Mouse (Mus musculus): ENCODE results near the gene 1700037H04Rik. TPM values are rescaled to one million over a fixed set of nuclear protein-coding genes. Genes with fewer than 3 reads are reported as not detected.

Gene 1700037H04Rik
- polyA plus RNA-seq, 1 experiment from 2014 or later = 61.5 TPM

GRCm38 (mm10) chr2:131176491-131176890, 16.6 kb upstream of the 1700037H04Rik start:
- peak overlapping the region; percentile 60 for H3K27ac ChIP-seq
- peaks cover 20% of the 10 kb centered on the region for H3K27me3 ChIP-seq
- ATAC-seq (ENCODE audit: borderline replicate concordance, extremely low read depth, low FRiP score, low TSS enrichment) = peak; percentile 21; the same call in 1 of the 2 replicates
- H3K9me3 ChIP-seq = no peaks in the 10 kb centered on the region
- no peak overlapping the region; the same call in 1 of the 2 replicates for H3K4me3 ChIP-seq
- H3K9ac ChIP-seq = no peak overlapping the region
- 0 out of 2 replicates have a peak, but pooled peaks cover 4% of the 10 kb centered on the region for H3K36me3 ChIP-seq
- peaks cover 48% of the 10 kb centered on the region for H3K4me1 ChIP-seq
- 48% methylated on average over 5 of the region's 5 CpGs for WGBS
- peak overlapping the region; percentile 91 for H3K4me2 ChIP-seq

GRCm38 (mm10) chr2:131175945-131176309, 16.0 kb upstream of the 1700037H04Rik start:
- no peaks in the 10 kb centered on the region for H3K9me3 ChIP-seq
- H3K27ac ChIP-seq = peak overlapping the region; percentile 60
- peaks cover 51% of the 10 kb centered on the region for H3K4me1 ChIP-seq
- 0 out of 2 replicates have a peak overlapping the region, but pooled peaks have one; percentile 91 for H3K4me2 ChIP-seq
- H3K9ac ChIP-seq = no peak overlapping the region
- no peak for ATAC-seq (ENCODE audit: borderline replicate concordance, extremely low read depth, low FRiP score, low TSS enrichment)
- H3K36me3 ChIP-seq = 0 out of 2 replicates have a peak, but pooled peaks cover 4% of the 10 kb centered on the region
- peaks cover 26% of the 10 kb centered on the region for H3K27me3 ChIP-seq
- WGBS = 85% methylated on average over 1 of the region's 1 CpGs
- no peak overlapping the region for H3K4me3 ChIP-seq

DNA sequence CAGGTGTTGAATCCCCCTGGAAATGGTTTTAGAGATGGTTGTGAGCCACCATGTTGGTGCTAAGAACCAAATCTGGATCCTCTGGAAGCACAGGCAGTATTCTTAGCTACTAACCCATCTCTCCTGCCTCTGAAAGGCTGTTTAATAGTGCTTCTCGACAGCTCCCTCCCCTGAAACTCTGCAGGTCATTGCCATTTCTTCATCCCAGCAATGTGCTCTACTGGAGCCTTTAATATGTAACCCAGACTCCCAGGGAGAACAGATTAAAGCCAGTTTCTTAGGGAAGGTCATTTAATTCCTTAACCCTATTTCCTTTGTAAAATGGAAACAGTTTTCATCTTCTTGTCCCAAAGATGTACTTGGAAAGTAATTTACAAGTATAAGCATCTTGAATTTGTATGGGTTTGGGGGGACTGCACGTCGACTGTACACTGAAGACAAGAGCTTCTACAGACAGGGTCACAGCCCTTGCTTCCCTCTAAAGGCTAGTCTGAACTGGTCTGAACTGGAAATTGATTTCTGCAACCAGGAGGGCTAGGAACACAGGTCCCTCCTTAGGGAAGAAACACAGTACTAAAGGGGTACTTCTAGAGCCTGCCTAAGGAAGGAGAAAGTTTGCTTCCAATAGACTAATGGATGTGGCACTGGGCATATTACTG, 15.5 kb upstream of the 1700037H04Rik start:
- Histone ChIP-seq H3K9me3 (no peaks in the 10 kb centered on the region), H3K36me3 (0 out of 2 replicates have a peak, but pooled peaks cover 4% of the 10 kb centered on the region), H3K9ac (no peak overlapping the region), H3K4me1 (peaks cover 51% of the 10 kb centered on the region), H3K27me3 (peaks cover 31% of the 10 kb centered on the region), H3K27ac (peak overlapping the region; percentile 60), H3K4me3 (no peak overlapping the region), H3K4me2 (0 out of 2 replicates have a peak overlapping the region, but pooled peaks have one; percentile 91)
- ATAC-seq (ENCODE audit: borderline replicate concordance, extremely low read depth, low FRiP score, low TSS enrichment) = no peak
- WGBS = 69% methylated on average over 3 of the region's 3 CpGs

DNA sequence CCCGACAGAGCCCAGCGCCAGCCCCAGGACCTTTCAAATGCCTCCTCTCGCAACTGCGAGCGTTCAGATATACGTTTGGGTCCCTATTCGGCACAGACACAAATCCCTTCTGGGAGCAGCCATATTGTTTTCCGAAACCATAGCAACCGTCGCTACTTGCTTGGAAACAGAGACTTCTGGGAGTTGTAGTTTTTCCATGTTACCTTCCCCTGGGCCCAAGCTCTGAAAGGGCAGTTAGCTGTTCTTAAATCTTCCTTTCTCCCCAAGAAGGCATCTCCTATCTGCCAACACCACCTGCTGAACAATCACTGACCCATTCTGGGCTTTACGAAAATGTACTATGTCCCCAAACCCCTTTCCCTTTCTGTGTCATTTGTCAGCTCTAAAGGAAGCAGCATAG, 14.8 kb upstream of the 1700037H04Rik start:
- 4% methylated on average over 11 of the region's 11 CpGs for WGBS
- Histone ChIP-seq H3K4me3 (peak overlapping the region; percentile 30), H3K4me1 (peaks cover 51% of the 10 kb centered on the region), H3K36me3 (0 out of 2 replicates have a peak, but pooled peaks cover 4% of the 10 kb centered on the region), H3K27me3 (peaks cover 34% of the 10 kb centered on the region), H3K9ac (no peak overlapping the region), H3K27ac (no peak overlapping the region), H3K9me3 (no peaks in the 10 kb centered on the region), H3K4me2 (peak overlapping the region; percentile 64)
- ATAC-seq (ENCODE audit: borderline replicate concordance, extremely low read depth, low FRiP score, low TSS enrichment) = no peak

DNA sequence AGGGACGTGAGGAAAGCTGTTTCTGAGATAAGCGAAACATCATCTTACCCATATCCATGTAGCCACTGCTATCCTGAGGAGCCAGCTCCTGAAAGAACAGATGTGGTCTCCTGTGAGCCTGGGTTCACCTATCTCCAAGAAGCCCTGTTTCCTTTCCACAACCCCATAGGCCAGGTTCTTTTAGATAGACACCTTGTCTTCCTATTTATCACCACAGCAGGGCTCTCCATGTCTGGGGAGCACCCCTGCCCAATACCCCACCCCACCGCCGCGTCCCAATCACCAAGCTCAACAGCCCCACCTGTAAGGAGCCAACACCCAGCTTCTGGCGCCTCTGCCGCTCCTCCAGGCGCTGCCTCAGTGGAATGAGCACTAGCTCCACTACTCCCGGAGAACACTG, 12.4 kb upstream of the 1700037H04Rik start:
- WGBS = 51% methylated on average over 9 of the region's 9 CpGs
- Histone ChIP-seq H3K36me3 (no peaks in the 10 kb centered on the region), H3K9ac (no peak overlapping the region), H3K9me3 (no peaks in the 10 kb centered on the region), H3K4me2 (no peak overlapping the region), H3K4me3 (no peak overlapping the region), H3K27me3 (peaks cover 34% of the 10 kb centered on the region), H3K4me1 (peaks cover 33% of the 10 kb centered on the region), H3K27ac (no peak overlapping the region)
- no peak for ATAC-seq (ENCODE audit: borderline replicate concordance, extremely low read depth, low FRiP score, low TSS enrichment)

- Histone ChIP-seq H3K4me3 (peak overlapping the region; percentile 17), H3K27ac (no peak overlapping the region), H3K27me3 (peaks cover 34% of the 10 kb centered on the region)
These were observed 11.7 kb upstream of the 1700037H04Rik start for GRCm38 (mm10) chr2:131171401-131172104.

DNA sequence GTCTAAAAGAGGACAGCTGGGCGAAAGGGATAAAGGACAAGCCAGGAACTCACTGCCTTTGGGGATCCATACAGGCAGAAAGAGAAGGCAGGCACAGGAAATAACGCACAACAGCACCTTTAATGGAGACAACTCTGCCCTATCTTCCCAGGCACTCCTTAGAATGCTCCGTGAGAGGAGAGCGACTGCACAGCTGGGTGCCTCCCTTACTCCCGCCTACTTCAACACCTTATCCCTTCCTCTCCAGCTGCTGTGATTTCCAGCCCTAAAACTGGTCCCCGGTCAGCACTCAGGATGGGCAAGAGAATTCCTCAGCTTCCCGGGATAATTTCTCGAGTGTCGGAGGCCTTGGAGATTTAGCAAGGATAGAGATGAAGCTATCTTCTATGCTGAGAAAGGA, 11.1 kb upstream of the 1700037H04Rik start:
- H3K9ac ChIP-seq = no peak overlapping the region
- H3K4me1 ChIP-seq = peaks cover 19% of the 10 kb centered on the region
- no peak overlapping the region for H3K27ac ChIP-seq
- H3K4me3 ChIP-seq = no peak overlapping the region
- ATAC-seq (ENCODE audit: borderline replicate concordance, extremely low read depth, low FRiP score, low TSS enrichment) = no peak
- no peaks in the 10 kb centered on the region for H3K36me3 ChIP-seq
- peak overlapping the region; percentile 47 for H3K4me2 ChIP-seq
- WGBS = 23% methylated on average over 9 of the region's 9 CpGs
- H3K27me3 ChIP-seq = peaks cover 34% of the 10 kb centered on the region
- no peaks in the 10 kb centered on the region for H3K9me3 ChIP-seq

More at GRCm38 (mm10) chr2:131171401-131172104, 11.7 kb upstream of the 1700037H04Rik start:
- Histone ChIP-seq H3K4me1 (peaks cover 26% of the 10 kb centered on the region), H3K9ac (no peak overlapping the region), H3K36me3 (no peaks in the 10 kb centered on the region), H3K9me3 (no peaks in the 10 kb centered on the region), H3K4me2 (peak overlapping the region; percentile 47)
- 9% methylated on average over 43 of the region's 43 CpGs for WGBS
- no peak for ATAC-seq (ENCODE audit: borderline replicate concordance, extremely low read depth, low FRiP score, low TSS enrichment)

DNA sequence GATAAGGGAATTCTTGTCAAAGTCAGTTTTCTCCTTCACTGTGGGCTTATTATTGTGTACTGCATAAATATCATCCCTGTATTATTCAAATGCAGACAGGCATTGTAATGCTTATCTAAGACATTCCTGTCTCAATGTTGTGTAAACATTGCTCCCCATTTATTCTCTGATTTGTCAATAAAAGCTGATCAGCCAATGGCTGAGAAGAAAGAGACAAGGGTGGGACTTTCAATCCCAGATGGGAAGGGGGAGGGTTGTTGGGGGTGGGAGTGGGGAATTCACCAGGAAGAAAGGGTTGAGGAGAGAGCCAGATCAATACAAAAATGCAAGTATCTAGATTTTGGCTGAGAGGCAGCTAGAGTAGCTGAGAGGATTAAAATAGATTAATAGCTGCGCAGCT, 9.0 kb upstream of the 1700037H04Rik start:
- WGBS = 66% methylated on average over 1 of the region's 1 CpGs
- Histone ChIP-seq H3K27ac (no peak overlapping the region), H3K36me3 (no peaks in the 10 kb centered on the region), H3K9me3 (no peaks in the 10 kb centered on the region), H3K4me2 (no peak overlapping the region), H3K9ac (no peak overlapping the region), H3K4me3 (no peak overlapping the region), H3K27me3 (peaks cover 34% of the 10 kb centered on the region), H3K4me1 (0 out of 2 replicates have a peak, but pooled peaks cover 5% of the 10 kb centered on the region)
- no peak for ATAC-seq (ENCODE audit: borderline replicate concordance, extremely low read depth, low FRiP score, low TSS enrichment)

GRCm38 (mm10) chr2:131167984-131168383, 8.1 kb upstream of the 1700037H04Rik start:
- Histone ChIP-seq H3K27me3 (peaks cover 29% of the 10 kb centered on the region), H3K9me3 (no peaks in the 10 kb centered on the region), H3K9ac (no peak overlapping the region), H3K4me3 (no peak overlapping the region), H3K4me2 (no peak overlapping the region), H3K4me1 (0 out of 2 replicates have a peak, but pooled peaks cover 5% of the 10 kb centered on the region), H3K27ac (no peak overlapping the region), H3K36me3 (no peaks in the 10 kb centered on the region)
- WGBS = 71% methylated on average over 6 of the region's 6 CpGs
- ATAC-seq (ENCODE audit: borderline replicate concordance, extremely low read depth, low FRiP score, low TSS enrichment) = no peak

GRCm38 (mm10) chr2:131166172-131166571, 6.3 kb upstream of the 1700037H04Rik start:
- Histone ChIP-seq H3K4me2 (no peak overlapping the region), H3K4me3 (no peak overlapping the region), H3K9ac (no peak overlapping the region), H3K4me1 (peaks cover 1% of the 10 kb centered on the region; the same call in 1 of the 2 replicates), H3K9me3 (no peaks in the 10 kb centered on the region), H3K36me3 (no peaks in the 10 kb centered on the region), H3K27me3 (peaks cover 11% of the 10 kb centered on the region), H3K27ac (no peak overlapping the region)
- 76% methylated on average over 2 of the region's 2 CpGs for WGBS
- no peak for ATAC-seq (ENCODE audit: borderline replicate concordance, extremely low read depth, low FRiP score, low TSS enrichment)

DNA sequence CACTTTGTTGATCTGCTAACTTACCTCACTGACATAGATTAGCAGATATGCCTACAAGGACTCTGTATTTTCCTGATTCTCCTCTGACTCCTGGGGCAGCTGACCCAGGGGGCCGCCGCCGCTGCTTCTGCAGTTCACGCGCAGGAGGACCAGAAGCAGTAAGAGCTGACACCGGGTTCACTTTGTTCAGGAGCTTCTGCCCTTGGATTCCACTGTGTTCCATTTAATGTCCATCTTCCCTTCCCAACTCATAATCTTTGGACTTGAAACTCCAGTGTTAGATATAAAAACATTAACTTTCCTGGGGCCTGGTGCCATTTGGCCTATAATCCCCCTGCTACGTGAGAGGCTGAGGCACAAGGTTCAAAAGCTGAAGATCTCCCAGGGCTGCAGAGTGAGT, 4.0 kb upstream of the 1700037H04Rik start:
- ATAC-seq (ENCODE audit: borderline replicate concordance, extremely low read depth, low FRiP score, low TSS enrichment) = no peak
- Histone ChIP-seq H3K27me3 (no peaks in the 10 kb centered on the region), H3K4me2 (no peak overlapping the region), H3K9me3 (no peaks in the 10 kb centered on the region), H3K9ac (no peak overlapping the region), H3K4me1 (peaks cover 5% of the 10 kb centered on the region), H3K4me3 (no peak overlapping the region), H3K27ac (no peak overlapping the region), H3K36me3 (no peaks in the 10 kb centered on the region)
- 69% methylated on average over 7 of the region's 7 CpGs for WGBS

DNA sequence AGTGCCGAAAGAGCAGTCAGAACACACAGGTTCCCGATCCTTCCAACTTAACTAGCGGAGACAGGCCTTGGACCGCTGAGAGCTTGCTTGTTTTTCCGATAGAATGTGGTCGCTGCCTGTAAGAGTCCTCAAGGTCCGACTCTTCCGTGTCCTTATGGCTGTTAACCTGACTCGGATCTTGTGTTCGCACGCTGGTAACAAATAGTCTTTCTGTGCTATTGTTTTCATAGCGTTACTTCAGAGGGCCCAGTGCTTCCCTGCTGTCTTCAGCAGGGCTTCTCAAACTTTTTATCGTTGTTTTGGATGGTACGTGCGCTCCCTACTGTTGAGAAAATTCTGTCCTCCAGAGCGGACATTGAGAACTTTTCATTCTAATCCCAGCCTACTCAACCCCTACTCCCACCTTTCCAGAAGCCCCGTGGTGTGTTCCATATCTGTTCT, 810 bp upstream of the 1700037H04Rik start:
- 1% methylated on average over 17 of the region's 17 CpGs for WGBS
- ATAC-seq (ENCODE audit: borderline replicate concordance, extremely low read depth, low FRiP score, low TSS enrichment) = peak; percentile 2; the same call in 1 of the 2 replicates
- Histone ChIP-seq H3K4me3 (peak overlapping the region; percentile 76), H3K4me1 (peaks cover 14% of the 10 kb centered on the region), H3K9me3 (no peaks in the 10 kb centered on the region), H3K27ac (peak overlapping the region; percentile 90), H3K4me2 (peak overlapping the region; percentile 92), H3K36me3 (no peaks in the 10 kb centered on the region), H3K27me3 (no peaks in the 10 kb centered on the region), H3K9ac (peak overlapping the region; percentile 66)
